Mouse (Mus musculus) cerebellum, adult 2 months (tissue): ENCODE measurements around the gene Clec18a. TPM values are rescaled to one million over a fixed set of nuclear protein-coding genes. Genes with fewer than 3 reads are reported as not detected.

Experiments used
- DNase-seq, 2 experiments: peaks; one replicate each; pipeline ENCODE4 v3.0.0; 2021
- H3K27ac ChIP-seq: fragments of 200-500 bp; 2 replicates; pipeline ENCODE4 v1.5.1; 2012; ENCODE audit warnings: low read length, control low read depth, inconsistent platforms; ENCODE audit not compliant: insufficient read depth
- H3K27me3 ChIP-seq: fragments of 200-500 bp; 2 replicates; pipeline ENCODE4 v1.6.1; 2012; ENCODE audit warnings: inconsistent platforms, mild to moderate bottlenecking, low read length, moderate library complexity; ENCODE audit not compliant: control insufficient read depth, insufficient read depth
- H3K4me1 ChIP-seq: fragments of 200-500 bp; 2 replicates; pipeline ENCODE4 v1.6.1; 2011; ENCODE audit warnings: low read length; ENCODE audit not compliant: control insufficient read depth, insufficient read depth
- H3K4me3 ChIP-seq: fragments of 200-500 bp; replicated peaks from 2 replicates; pipeline ENCODE3; 2011; ENCODE audit warnings: mild to moderate bottlenecking, low read depth, low read length, control low read depth; ENCODE audit not compliant: insufficient read depth
- CTCF ChIP-seq: fragments of 200-500 bp; IDR thresholded peaks from 2 replicates; pipeline ENCODE4 v1.5.1; 2011; ENCODE audit warnings: low read depth, mild to moderate bottlenecking, control low read depth, low read length, moderate library complexity, borderline replicate concordance; ENCODE audit not compliant: insufficient read depth
- POLR2A ChIP-seq: fragments of 200-500 bp; IDR thresholded peaks from 2 replicates; pipeline ENCODE4 v1.6.1; 2011; ENCODE audit warnings: low read length, control low read depth, borderline replicate concordance; ENCODE audit not compliant: insufficient read depth
- WGBS: fragments of 180-500 bp; shearing (Covaris S2); methylation state at CpG from one replicate; pipeline ENCODE4 v1.1.7; 2018; 5-methylcytosine and 5-hydroxymethylcytosine counted together
- polyA plus RNA-seq: library from polyadenylated mRNA; depleted of rRNA; stranded (reverse); fragments of >200 nt; gene quantifications from 2 replicates; pipeline ENCODE4 v1.2.3, GENCODE M21; 2012

Clec18a gene
- polyA plus RNA-seq, 1 experiment, result 0.41 TPM

DNA sequence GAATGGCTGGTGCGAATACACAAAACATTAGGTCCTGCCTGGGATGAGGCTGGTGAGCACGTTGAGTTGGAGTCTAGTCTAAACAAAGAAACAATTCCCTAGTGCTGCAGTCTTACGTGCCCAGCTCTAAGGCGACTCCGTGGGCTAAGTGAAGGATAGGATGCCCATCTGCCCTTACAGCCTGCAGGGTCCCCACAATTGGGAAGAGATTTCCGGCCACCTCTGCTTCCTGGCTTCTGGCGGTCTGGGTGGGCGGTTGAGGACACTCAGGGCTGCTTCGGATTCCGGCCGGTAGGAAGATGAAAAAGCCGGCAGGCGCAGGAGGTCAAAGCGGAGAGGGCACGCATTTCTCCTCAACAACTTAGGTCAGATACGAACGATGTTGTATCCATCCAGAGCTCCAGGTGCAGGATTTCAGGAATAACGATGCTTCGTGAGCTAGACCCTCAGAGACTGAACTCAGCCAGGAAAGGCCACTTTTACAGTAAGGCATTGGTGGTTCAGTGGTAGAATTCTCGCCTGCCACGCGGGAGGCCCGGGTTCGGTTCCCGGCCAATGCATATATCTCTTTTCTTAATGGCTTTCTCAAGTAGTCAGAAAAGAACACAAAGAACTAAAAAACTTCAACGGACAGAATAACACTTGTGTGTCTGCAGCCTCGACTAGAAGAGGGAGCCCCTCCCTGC, 30.0 kb downstream of the Clec18a start:
- DNase-seq, result peak; percentile 87 to 96
- Histone ChIP-seq H3K27ac (peak overlapping the region; percentile 35; the same call in 1 of the 2 replicates), H3K4me3 (peak overlapping the region; percentile 89), H3K4me1 (peaks cover 10% of the 10 kb centered on the region; the same call in 1 of the 2 replicates), H3K27me3 (no peaks in the 10 kb centered on the region)
- TF ChIP-seq POLR2A (no peak), CTCF (no peak)
- under 1% methylated on average over 27 of the region's 27 CpGs for WGBS

DNA sequence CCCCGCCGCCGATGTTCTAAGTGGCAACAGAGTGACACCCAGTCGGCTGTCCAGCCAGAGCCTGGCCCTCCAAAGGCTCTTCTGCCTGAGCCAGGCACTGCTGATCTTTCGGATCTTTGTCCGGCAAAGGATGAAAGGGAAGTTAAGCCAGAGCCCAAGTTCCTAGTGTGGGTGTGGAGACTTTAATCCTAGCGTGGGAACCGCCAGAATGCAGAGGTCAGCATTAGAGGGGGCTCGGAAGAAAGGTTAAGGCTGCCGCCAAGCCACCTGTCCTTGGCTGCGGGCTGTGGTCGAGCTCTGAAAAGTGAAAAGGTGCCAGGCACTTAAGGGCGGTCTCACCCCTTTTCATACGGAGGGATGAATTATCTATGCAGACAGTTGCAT, 30.5 kb downstream of the Clec18a start:
- TF ChIP-seq POLR2A (no peak), CTCF (no peak)
- Histone ChIP-seq H3K27me3 (no peaks in the 10 kb centered on the region), H3K4me1 (peaks cover 10% of the 10 kb centered on the region; the same call in 1 of the 2 replicates), H3K27ac (peak overlapping the region; percentile 35; the same call in 1 of the 2 replicates), H3K4me3 (peak overlapping the region; percentile 89)
- WGBS, result 1% methylated on average over 14 of the region's 14 CpGs
- no peak for DNase-seq

DNA sequence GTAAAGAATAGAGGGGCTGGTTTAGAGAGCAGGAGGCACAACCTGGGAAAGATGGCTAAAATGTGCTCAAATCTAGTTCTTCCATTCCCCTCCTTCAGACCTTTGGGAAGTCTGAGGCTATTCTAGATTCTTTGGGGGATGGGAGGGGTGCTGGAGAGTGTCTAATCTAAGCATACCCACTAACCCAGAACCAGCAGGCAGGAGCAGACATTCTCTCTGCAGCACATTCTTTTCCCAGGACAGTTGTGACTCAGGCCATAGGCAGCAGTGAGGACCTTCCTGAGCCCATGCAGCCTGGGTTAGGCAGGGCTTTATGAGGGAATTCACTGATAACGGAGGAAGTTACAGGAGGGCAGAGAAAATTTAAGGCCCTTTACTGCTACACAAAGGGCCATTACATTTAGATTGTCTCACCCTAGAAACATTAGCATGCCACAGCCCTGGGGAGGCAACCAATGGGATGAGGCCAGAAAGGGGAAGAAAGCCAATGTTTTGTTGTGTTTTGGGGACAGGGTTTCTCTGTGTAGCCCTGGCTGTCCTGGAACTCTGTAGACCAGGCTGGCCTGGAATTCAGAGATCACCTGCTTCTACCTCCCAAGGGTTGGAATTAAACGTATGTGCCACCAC, 33.2 kb downstream of the Clec18a start:
- no peak overlapping the region for H3K27ac ChIP-seq
- no peak for DNase-seq
- no peak overlapping the region for H3K4me3 ChIP-seq
- TF ChIP-seq POLR2A (no peak), CTCF (no peak)
- H3K27me3 ChIP-seq, result no peaks in the 10 kb centered on the region
- 79% methylated on average over 2 of the region's 2 CpGs for WGBS
- peaks cover 10% of the 10 kb centered on the region; the same call in 1 of the 2 replicates for H3K4me1 ChIP-seq

DNA sequence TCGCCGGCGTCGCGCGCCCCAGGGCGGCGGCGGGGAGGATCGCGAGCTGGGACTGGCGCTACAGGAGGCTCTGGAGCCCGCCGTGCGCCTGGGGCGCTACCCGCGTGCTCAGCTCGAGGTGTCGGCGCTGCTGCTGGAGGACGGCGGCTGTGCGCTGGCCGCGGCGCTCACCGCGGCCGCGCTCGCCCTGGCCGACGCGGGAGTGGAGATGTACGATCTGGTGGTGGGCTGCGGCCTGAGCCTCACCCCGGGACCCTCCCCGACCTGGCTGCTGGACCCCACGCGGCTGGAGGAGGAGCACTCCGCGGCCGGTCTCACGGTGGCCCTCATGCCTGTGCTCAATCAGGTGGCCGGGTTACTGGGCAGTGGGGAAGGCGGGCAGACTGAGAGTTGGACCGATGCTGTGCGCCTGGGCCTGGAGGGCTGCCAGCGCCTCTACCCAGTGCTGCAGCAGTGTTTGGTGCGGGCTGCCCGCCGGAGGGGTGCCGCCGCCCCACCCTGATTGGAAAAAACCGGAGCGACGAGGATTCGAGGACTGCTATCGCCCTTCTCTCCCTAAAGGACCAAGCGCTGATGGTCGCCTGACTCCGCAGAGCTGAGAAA, 35.4 kb downstream of the Clec18a start:
- Histone ChIP-seq H3K27ac (no peak overlapping the region), H3K4me1 (peaks cover 10% of the 10 kb centered on the region; the same call in 1 of the 2 replicates), H3K4me3 (peak overlapping the region; percentile 60), H3K27me3 (no peaks in the 10 kb centered on the region)
- DNase-seq, result peak; percentile 54 to 60
- no peak for TF ChIP-seq POLR2A
- no peak for TF ChIP-seq CTCF
- under 1% methylated on average over 63 of the region's 63 CpGs for WGBS

DNA sequence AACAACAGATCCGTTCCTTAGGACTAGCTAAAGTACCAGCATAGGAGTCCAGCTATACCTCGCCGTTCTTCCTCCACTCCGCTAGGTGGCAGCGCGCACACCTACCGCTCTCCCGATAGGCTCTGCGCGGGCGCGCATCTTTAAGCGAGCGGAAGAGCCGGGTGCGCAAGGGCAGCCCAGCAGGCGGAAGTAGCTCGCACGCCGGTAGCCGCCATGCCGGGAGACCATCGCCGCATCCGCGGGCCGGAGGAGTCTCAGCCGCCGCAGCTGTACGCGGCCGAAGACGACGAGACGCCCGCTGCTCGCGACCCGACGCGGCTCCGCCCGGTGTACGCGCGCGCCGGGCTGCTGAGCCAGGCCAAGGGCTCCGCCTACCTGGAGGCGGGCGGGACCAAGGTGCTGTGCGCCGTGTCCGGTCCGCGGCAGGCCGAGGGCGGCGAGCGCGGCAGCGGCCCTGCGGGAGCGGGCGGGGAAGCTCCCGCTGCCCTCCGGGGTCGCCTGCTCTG, 36.0 kb downstream of the Clec18a start, which contains the start of gene Exosc6:
Gene Exosc6 (plus strand): TSS at position 182 of the 506 bp plus-strand sequence.
- no peak within 1 kb of the TSS for H3K27ac ChIP-seq
- DNase-seq, result peak; percentile 92
- WGBS, result under 1% methylated on average over 68 of the region's 68 CpGs
- H3K4me3 ChIP-seq, result peak within 1 kb of the TSS; percentile 60
- TF ChIP-seq CTCF, result peak; percentile 89
- peak; percentile 52; the same call in 1 of the 2 replicates for TF ChIP-seq POLR2A
- no peaks in the 10 kb centered on the region for H3K27me3 ChIP-seq
- H3K4me1 ChIP-seq, result peaks cover 10% of the 10 kb centered on the region; the same call in 1 of the 2 replicates

DNA sequence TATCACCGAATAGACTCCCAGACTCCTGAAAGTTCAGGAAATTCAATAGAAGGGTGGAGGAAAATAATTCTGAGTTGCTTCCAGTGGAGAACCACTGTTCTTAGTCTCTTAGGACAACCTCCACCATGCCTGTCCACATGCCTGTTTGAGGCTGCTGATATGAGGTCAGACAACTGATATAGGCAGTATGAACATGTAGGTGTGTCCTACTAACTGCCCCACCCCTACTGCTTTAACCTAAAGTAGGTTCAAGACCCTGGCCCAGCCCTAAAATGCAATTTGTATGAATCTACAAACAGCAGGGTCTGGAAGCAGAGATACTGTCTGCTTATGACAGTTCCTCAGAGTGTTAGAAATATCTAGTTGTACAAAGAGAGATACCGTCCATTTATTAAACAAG, 36.6 kb downstream of the Clec18a start:
- 70% methylated on average over 2 of the region's 2 CpGs for WGBS
- H3K4me3 ChIP-seq, result no peak overlapping the region
- no peaks in the 10 kb centered on the region for H3K27me3 ChIP-seq
- peaks cover 4% of the 10 kb centered on the region; the same call in 1 of the 2 replicates for H3K4me1 ChIP-seq
- DNase-seq, result no peak
- H3K27ac ChIP-seq, result no peak overlapping the region
- TF ChIP-seq POLR2A (no peak), CTCF (no peak)

DNA sequence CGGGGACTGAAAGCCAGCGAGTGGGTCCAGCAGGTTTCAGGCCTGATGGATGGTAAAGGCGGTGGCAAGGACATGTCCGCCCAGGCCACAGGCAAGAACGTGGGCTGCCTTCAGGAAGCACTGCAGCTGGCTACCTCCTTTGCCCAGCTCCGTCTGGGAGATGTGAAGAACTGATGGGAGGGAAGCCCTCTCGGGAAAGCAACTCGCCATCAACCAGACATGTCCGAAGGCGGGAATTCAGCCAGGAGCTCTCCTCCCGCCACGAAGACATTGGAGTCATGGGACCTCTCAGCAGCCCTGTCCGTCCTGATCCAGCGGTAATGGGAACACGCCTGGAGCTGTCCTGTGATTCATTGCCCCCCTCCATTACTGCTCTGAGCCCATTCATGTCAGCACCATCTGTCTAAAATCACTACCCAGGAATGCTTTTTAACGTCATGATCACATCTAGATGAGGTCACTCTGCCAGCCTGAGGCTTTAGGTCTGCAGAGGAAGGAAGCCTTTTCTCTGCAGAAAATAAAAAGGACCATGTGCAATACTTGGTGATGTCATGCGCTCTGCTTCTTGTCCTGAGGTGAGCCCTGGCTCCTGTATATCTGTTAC, 37.1 kb downstream of the Clec18a start:
- no peak for DNase-seq
- WGBS, result 79% methylated on average over 17 of the region's 17 CpGs
- no peaks in the 10 kb centered on the region for H3K27me3 ChIP-seq
- H3K27ac ChIP-seq, result no peak overlapping the region
- TF ChIP-seq CTCF (no peak), POLR2A (no peak)
- no peak overlapping the region for H3K4me3 ChIP-seq
- no peaks in the 10 kb centered on the region for H3K4me1 ChIP-seq
